Mouse (Mus musculus) stomach, embryonic 16.5 days (tissue): ENCODE data around the gene Mcfd2. TPM values are rescaled to one million over a fixed set of nuclear protein-coding genes. Genes with fewer than 3 reads are reported as not detected.

Experiments
- ATAC-seq: fragments of 200-750 bp; cut with Nextera tagmentation; 2 replicates; pipeline ENCODE4 v1.8.0; 2017; ENCODE audit warnings: moderate number of reproducible peaks, moderate TSS enrichment; ENCODE audit not compliant: insufficient read depth, low FRiP score
- H3K27ac ChIP-seq: fragments of 300-500 bp; sonication (generic); 2 replicates; pipeline ENCODE4 v1.5.1; 2014; ENCODE audit warnings: low read length
- H3K27me3 ChIP-seq: fragments of 300-500 bp; sonication (generic); 2 replicates; pipeline ENCODE4 v1.6.1; 2014; ENCODE audit warnings: low read length, control low read depth, mixed read lengths; ENCODE audit not compliant: control insufficient read depth, insufficient read depth
- H3K36me3 ChIP-seq: fragments of 300-500 bp; sonication (generic); 2 replicates; pipeline ENCODE4 v1.6.1; 2014; ENCODE audit warnings: low read length; ENCODE audit not compliant: control insufficient read depth, insufficient read depth
- H3K4me1 ChIP-seq: fragments of 300-500 bp; sonication (generic); 2 replicates; pipeline ENCODE4 v1.6.1; 2014; ENCODE audit warnings: low read length, control low read depth, mixed read lengths; ENCODE audit not compliant: control insufficient read depth, insufficient read depth
- H3K4me2 ChIP-seq: fragments of 300-500 bp; sonication (generic); 2 replicates; pipeline ENCODE4 v1.6.1; 2014; ENCODE audit warnings: low read depth, low read length, mixed read lengths
- H3K4me3 ChIP-seq: fragments of 300-500 bp; sonication (generic); replicated peaks from 2 replicates; pipeline ENCODE4 v1.5.1; 2014; ENCODE audit warnings: mild to moderate bottlenecking, low read length
- H3K9ac ChIP-seq: fragments of 300-500 bp; sonication (generic); 2 replicates; pipeline ENCODE4 v1.6.1; 2014; ENCODE audit warnings: low read length
- H3K9me3 ChIP-seq: fragments of 300-500 bp; sonication (generic); replicated peaks from 2 replicates; pipeline ENCODE4 v1.6.1; 2016; ENCODE audit warnings: low read length, control low read depth; ENCODE audit not compliant: control insufficient read depth
- WGBS: fragments of 180-500 bp; shearing (Covaris S2); extraction: QIAGEN DNeasy Blood & Tissue Kit; methylation state at CpG from one replicate; pipeline ENCODE4 v1.1.7; 2014; 5-methylcytosine and 5-hydroxymethylcytosine counted together
- polyA plus RNA-seq: library from polyadenylated mRNA; unstranded; fragments of >200 nt; fragmentation: Nextera tagmentation; extraction: Ambion mirVana; gene quantifications from 2 replicates; pipeline ENCODE4 v1.2.1, GENCODE M21; 2015

Mcfd2 gene
- polyA plus RNA-seq, 1 experiment from 2014 or later: 132 TPM

GRCm38 (mm10) chr17:87235019-87235418, 30.7 kb downstream of the Mcfd2 start:
- Histone ChIP-seq H3K9me3 (no peaks in the 10 kb centered on the region), H3K4me3 (no peak overlapping the region), H3K36me3 (no peaks in the 10 kb centered on the region), H3K27me3 (no peaks in the 10 kb centered on the region), H3K9ac (no peak overlapping the region), H3K4me1 (0 out of 2 replicates have a peak, but pooled peaks cover 5% of the 10 kb centered on the region), H3K4me2 (no peak overlapping the region), H3K27ac (no peak overlapping the region)
- ATAC-seq: no peak
- WGBS: 93% methylated on average over 6 of the region's 6 CpGs

DNA sequence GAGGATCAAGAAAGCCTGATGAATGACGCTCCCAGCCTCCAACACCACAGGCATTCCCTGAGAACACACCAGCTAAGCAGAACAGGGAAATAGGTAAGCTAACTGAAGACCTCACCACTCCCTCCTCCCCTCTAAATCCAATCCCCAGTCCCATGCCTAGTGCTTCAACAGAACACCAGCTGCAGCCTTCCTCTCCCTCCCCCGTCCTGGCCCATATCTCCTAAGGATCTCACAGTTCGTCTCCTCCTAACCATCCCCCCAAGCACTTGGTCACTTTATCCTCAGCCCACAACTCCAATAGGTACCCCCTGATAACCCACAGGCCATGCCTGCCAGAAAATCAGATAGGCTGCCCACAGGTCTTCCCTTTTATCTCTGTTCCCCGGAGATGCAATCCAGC, 37.9 kb downstream of the Mcfd2 start:
- no peaks in the 10 kb centered on the region for H3K9me3 ChIP-seq
- H3K9ac ChIP-seq: no peak overlapping the region
- H3K4me2 ChIP-seq: no peak overlapping the region
- no peak for ATAC-seq
- no peak overlapping the region for H3K27ac ChIP-seq
- 63% methylated on average over 4 of the region's 4 CpGs for WGBS
- no peak overlapping the region for H3K4me3 ChIP-seq
- H3K27me3 ChIP-seq: no peaks in the 10 kb centered on the region
- no peaks in the 10 kb centered on the region for H3K36me3 ChIP-seq
- H3K4me1 ChIP-seq: peaks cover 7% of the 10 kb centered on the region; the same call in 1 of the 2 replicates

DNA sequence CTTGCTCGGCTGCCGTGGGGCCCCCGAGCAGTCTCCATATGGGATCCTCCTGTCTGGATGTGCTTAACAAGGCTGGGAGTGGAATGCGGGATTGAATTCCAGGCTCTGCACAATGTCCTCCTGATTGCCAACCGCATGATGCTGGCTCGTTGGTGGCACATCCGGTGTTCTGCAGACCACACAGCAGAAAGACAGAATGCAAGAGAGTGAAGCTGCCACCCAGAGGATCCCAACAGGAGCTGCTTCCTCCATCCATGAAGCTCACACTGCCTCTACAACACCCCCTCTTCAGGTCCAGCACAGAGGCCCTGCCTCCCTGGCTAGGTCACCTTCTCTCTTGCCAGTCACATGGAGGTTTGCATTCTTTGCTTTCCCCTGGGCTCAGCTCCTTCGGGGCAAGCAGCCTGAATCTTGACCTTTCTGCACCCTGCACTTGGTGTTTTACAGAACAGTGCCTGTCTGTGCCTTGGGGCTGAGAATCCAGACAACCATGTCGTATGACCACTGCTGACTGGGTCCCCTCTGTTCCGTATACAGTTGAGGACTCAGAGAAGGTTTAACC, 39.6 kb downstream of the Mcfd2 start:
- Histone ChIP-seq H3K4me2 (no peak overlapping the region), H3K4me1 (peaks cover 7% of the 10 kb centered on the region; the same call in 1 of the 2 replicates), H3K36me3 (no peaks in the 10 kb centered on the region), H3K9me3 (no peaks in the 10 kb centered on the region), H3K9ac (no peak overlapping the region), H3K4me3 (no peak overlapping the region), H3K27ac (no peak overlapping the region), H3K27me3 (no peaks in the 10 kb centered on the region)
- no peak for ATAC-seq
- 56% methylated on average over 10 of the region's 10 CpGs for WGBS

DNA sequence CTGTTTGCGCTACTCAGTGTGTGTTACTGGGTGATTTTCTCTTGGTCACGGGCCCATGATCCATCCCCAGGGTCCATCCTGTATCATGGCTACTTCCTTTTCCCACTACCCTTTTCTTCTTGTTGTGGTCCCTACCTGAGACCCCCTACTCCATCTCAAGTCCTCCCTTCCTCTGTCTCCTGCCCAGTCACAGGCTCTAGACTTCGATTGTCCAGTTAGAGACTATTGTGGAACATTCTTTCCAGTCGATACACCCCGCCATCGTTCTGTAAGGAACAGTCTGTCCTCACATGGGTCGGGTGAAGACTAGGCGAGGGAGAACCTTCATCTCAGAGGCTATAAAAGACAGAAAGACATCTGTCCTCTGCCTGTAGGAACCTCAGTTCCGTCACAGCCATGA, 40.4 kb downstream of the Mcfd2 start:
- H3K36me3 ChIP-seq: no peaks in the 10 kb centered on the region
- peaks cover 7% of the 10 kb centered on the region; the same call in 1 of the 2 replicates for H3K4me1 ChIP-seq
- no peak for ATAC-seq
- WGBS: 87% methylated on average over 9 of the region's 9 CpGs
- H3K27ac ChIP-seq: no peak overlapping the region
- H3K9me3 ChIP-seq: no peaks in the 10 kb centered on the region
- no peak overlapping the region for H3K4me3 ChIP-seq
- H3K27me3 ChIP-seq: no peaks in the 10 kb centered on the region
- no peak overlapping the region for H3K4me2 ChIP-seq
- no peak overlapping the region for H3K9ac ChIP-seq

GRCm38 (mm10) chr17:87224461-87224860, 41.3 kb downstream of the Mcfd2 start:
- 63% methylated on average over 2 of the region's 2 CpGs for WGBS
- Histone ChIP-seq H3K4me3 (no peak overlapping the region), H3K36me3 (no peaks in the 10 kb centered on the region), H3K9ac (no peak overlapping the region), H3K27me3 (no peaks in the 10 kb centered on the region), H3K4me1 (peaks cover 7% of the 10 kb centered on the region; the same call in 1 of the 2 replicates), H3K9me3 (no peaks in the 10 kb centered on the region), H3K4me2 (no peak overlapping the region), H3K27ac (no peak overlapping the region)
- ATAC-seq: no peak

- H3K9me3 ChIP-seq: no peaks in the 10 kb centered on the region
- no peak overlapping the region for H3K4me3 ChIP-seq
- H3K4me2 ChIP-seq: no peak overlapping the region
- ATAC-seq: no peak
- WGBS: 87% methylated on average over 9 of the region's 9 CpGs
- H3K9ac ChIP-seq: no peak overlapping the region
- no peak overlapping the region for H3K27ac ChIP-seq
- no peaks in the 10 kb centered on the region for H3K4me1 ChIP-seq
- no peaks in the 10 kb centered on the region for H3K36me3 ChIP-seq
- no peaks in the 10 kb centered on the region for H3K27me3 ChIP-seq
Observed at GRCm38 (mm10) chr17:87219456-87219855, 46.3 kb downstream of the Mcfd2 start.

DNA sequence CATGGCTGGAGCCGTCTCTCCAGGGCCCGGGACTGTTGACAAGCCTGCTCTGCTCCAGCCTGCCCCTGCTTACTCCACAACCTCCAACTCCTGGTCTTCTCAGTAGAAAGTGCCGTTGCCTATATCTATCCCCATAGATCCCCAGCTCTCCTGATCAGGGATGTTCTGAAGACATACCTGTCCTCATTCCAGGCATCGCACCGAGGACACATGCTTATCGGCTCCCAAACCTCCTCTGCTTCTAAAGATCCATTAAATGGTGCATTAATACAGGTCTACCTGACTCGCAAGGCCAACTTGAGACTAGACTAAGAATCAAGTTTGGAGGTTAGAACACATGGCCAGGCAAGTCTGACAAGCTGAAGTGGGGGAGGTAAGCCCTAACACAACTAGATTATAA, 51.2 kb downstream of the Mcfd2 start:
- no peak overlapping the region for H3K27ac ChIP-seq
- H3K9ac ChIP-seq: no peak overlapping the region
- H3K4me3 ChIP-seq: no peak overlapping the region
- H3K36me3 ChIP-seq: no peaks in the 10 kb centered on the region
- H3K4me1 ChIP-seq: no peaks in the 10 kb centered on the region
- WGBS: 88% methylated on average over 7 of the region's 7 CpGs
- ATAC-seq: no peak
- no peaks in the 10 kb centered on the region for H3K27me3 ChIP-seq
- H3K4me2 ChIP-seq: no peak overlapping the region
- H3K9me3 ChIP-seq: no peaks in the 10 kb centered on the region

DNA sequence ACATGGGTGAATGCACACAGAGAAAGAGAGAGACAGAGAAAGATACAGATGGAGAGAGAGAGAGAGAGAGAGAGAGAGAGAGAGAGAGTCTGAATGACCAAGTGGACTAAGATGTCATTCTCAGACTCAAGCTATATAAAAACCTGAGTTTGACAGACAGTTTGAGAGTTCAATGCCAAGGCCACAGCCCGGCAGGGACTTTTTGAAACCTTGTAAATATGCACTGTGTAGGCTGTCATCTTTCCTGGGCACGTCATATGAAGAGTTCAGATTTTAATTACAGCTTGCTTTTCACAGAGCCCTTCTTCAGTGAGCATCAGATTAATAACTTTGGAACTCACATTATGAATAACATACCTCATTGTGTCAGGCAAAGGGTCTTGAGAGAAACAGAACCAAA, 55.2 kb downstream of the Mcfd2 start:
- no peak overlapping the region for H3K4me3 ChIP-seq
- no peak overlapping the region for H3K9ac ChIP-seq
- no peak for ATAC-seq
- H3K4me1 ChIP-seq: no peaks in the 10 kb centered on the region
- H3K27ac ChIP-seq: no peak overlapping the region
- no peak overlapping the region for H3K4me2 ChIP-seq
- WGBS: 73% methylated on average over 2 of the region's 2 CpGs
- H3K36me3 ChIP-seq: no peaks in the 10 kb centered on the region
- H3K9me3 ChIP-seq: no peaks in the 10 kb centered on the region
- no peaks in the 10 kb centered on the region for H3K27me3 ChIP-seq

DNA sequence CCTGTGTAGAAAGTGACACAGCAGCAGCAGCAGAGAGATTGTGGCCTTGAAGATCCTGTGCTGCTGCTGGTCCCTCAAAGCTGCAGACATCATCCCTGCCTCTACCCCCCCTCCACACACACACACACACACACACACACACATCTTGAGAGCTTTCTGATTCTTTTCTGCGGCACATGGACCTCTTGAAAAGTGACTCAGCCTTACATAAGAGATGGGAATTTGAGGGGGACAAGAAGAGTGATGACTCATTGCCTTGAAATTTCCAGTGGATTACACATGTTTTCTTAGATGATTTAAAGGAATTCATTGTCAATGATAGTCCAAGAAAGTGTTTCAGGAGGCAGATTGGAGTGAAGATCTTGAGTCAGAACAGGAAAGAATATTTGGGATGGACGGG, 58.9 kb downstream of the Mcfd2 start:
- no peak for ATAC-seq
- Histone ChIP-seq H3K4me3 (no peak overlapping the region), H3K36me3 (no peaks in the 10 kb centered on the region), H3K27ac (no peak overlapping the region), H3K9me3 (no peaks in the 10 kb centered on the region), H3K4me2 (no peak overlapping the region), H3K4me1 (peaks cover 10% of the 10 kb centered on the region), H3K27me3 (no peaks in the 10 kb centered on the region), H3K9ac (no peak overlapping the region)
- WGBS: 54% methylated on average over 2 of the region's 2 CpGs
